Mouse (Mus musculus) right cerebral cortex, postnatal 36 days (tissue): ENCODE results near the gene Rdh9.
"Not testable (repeated sequence)": the region's sequence is repeated elsewhere in the genome, so short reads cannot be mapped to it uniquely, and the experiment has no call there.

Source experiments
- DNase-seq, 2 experiments: peaks; one replicate each; pipeline ENCODE4 v3.0.0; 2022; ENCODE audit warnings: low spot score in 2 of 2, mixed read lengths in 1 of 2

Gene Rdh9

DNA sequence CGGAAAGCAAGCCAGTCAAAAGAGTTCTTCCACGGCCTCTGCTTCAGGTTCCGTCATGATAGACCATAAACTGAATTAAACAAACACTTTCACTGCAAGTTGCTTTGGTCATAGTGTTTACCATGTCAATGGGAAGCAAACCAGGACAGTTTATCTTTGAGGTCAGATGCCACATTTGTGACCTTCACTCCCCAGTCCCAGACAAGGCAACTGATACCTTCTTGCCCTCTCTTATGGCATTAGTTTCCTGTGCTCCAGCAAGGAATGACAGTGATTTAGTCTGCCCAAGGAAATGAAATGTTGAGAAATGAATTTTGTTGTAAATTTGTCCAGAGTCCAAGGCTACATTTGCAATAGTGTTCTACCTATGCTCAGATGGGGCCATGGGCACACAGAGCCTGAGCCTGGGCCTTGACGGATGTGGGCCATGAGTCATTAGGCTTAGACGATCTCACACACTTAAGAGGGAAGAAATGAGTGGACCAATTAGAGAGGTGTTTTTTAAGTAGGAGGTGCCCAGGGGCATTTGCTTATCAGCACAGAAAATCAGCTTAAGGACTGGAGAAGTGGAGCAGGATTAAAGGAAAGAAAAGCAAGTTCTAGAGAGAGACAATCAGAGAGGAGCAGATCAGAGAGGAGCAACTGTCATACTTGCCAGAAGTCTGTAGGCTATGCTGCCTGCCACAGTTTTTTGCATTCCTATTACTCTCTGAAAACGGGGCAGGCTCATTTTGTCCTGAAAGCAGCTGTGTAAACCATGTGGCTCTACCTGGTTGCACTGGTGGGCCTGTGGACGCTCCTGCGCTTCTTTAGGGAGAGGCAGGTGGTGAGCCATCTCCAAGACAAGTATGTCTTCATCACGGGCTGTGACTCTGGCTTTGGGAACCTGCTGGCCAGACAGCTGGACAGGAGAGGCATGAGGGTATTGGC is 16.7 kb upstream of the Rdh9 start, which contains the start of the genes Rdh1 and Rdh16f1:
Gene Rdh1, plus strand, starts transcription at position 541 of the 930 bp plus-strand sequence.
Gene Rdh16f1, plus strand, starts transcription at position 607 of the 930 bp plus-strand sequence.
- DNase-seq, result no peak

GRCm38 (mm10) chr10:127762926-127763325 is 13.3 kb upstream of the Rdh9 start:
- not testable (repeated sequence) for DNase-seq

- DNase-seq, result no peak
These were observed 12.1 kb upstream of the Rdh9 start for GRCm38 (mm10) chr10:127763914-127764680.

DNA sequence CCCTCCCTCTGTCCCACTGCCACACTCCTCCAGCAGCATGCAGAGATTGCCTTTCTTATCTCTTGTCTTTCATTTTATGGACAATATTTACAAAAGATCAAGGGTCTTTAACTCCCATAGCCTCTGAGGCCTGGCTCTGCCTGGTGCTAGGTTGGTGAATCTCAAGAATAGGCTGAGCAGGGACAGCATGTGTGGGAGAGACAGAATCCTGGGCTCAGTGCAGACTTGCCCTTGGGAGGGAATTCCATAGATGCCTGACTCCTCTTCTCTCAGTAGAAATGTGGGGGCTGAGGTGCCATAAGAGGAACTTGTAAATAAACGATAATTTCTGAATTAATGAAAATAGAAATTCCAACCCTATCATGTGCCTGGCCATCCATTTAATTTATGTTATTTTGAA is 9.6 kb upstream of the Rdh9 start:
- no peak for DNase-seq

- DNase-seq, result not testable (repeated sequence)
These were observed 6.1 kb downstream of the Rdh9 start for GRCm38 (mm10) chr10:127782321-127782720.

DNA sequence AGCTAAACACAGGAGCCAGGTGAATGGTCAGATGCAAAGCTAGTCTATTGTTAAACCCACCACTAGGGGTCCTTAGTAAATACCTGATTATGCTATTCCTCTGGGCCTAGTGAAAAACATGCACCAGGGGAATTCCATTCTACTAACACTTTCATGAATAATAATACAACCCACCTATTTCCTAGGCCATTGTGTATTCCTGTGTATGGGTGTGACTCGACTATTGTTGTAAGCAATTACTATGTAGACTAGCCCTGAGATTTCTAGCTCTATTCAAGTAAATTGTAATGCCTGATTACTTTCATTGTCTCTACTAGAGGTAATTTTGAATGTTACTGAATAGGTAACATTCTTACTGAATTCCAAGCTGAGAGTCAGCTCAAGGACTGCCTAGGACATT is 9.2 kb downstream of the Rdh9 start:
- DNase-seq, result not testable (repeated sequence)

DNA sequence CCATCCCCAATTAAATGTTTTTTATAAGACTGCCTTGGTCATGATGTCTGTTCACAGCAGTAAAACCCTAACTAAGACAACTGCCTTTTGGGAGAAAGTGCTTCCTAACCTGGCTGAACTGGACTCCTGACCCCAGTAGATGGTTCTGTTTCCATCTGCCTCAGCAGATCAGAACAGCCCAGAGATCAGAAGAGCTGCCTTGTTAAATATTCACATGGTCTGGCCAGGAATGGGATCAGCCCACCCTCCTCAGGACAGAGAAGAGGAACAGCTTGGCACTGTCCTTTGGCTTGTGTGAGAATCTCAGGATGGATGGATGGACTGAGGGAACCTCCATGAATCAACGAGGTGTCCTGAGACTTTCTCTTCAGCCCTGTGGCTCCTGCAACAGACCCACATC is 23.1 kb downstream of the Rdh9 start:
- no peak for DNase-seq

DNA sequence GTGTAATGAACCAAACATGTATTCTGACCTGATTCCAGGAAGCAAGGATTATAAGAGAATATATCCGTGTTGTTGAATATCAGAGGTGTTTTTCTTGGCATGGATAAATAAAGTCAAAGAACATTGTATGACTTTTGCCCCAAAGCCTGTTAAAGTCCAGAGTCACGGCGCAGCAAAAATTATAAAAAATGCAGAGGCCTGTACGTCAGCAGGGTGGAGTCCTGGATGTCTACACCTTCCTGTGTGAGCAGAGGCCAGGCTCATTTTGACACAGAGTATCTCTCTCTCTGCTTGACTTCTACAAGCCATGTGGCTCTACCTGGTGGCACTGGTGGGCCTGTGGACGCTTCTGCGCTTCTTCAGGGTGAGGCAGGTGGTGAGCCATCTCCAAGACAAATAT is 24.7 kb downstream of the Rdh9 start, which contains the start of gene Rdh16:
Gene Rdh16, plus strand, starts transcription at position 262 of the 400 bp plus-strand sequence.
- no peak for DNase-seq

GRCm38 (mm10) chr10:127801612-127802011 is 25.4 kb downstream of the Rdh9 start:
- no peak for DNase-seq

- DNase-seq, result no peak
These were observed 26.1 kb downstream of the Rdh9 start for GRCm38 (mm10) chr10:127802236-127802635.

- DNase-seq, result no peak
These were observed 28.2 kb downstream of the Rdh9 start for GRCm38 (mm10) chr10:127804416-127804815.

DNA sequence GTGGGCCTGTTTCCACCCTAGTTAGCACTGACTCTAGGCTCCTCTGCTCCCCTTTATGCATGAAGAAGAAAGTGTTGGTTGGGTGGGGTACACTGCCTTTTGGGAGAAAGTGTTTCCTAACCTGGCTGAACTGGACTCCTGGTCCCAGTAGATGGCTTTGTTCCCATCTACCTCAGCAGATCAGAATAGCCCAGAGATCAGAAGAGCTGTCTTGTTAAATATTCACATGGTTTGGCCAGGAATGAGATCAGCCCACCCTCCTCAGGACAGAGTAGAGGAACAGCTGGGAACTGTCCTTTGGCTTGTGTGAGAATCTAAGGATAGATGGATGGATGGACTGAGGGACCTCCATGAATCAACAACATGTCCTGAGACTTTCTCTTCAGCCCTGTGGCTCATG is 39.7 kb downstream of the Rdh9 start:
- no peak for DNase-seq

- not testable (repeated sequence) for DNase-seq
These were observed 41.2 kb downstream of the Rdh9 start for GRCm38 (mm10) chr10:127817268-127817910.

DNA sequence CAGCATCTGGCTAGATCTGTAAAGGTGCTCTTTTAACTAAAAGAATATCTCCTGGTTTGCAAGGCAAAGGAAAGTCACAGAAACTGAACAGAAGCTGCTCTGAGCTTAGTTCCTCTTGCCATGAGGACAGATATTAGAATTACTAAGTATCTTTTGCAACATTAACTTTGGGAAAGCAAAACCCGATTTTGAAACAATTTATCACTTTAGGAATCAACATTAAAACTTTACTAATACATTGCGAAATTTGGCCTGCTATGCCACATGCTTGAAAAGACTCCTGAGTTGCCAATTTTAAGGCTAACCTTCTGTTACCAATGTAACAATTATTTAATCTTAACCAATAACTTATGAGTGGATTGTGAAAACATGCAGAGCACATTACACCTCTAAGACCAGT is 45.6 kb downstream of the Rdh9 start:
- not testable (repeated sequence) for DNase-seq

DNA sequence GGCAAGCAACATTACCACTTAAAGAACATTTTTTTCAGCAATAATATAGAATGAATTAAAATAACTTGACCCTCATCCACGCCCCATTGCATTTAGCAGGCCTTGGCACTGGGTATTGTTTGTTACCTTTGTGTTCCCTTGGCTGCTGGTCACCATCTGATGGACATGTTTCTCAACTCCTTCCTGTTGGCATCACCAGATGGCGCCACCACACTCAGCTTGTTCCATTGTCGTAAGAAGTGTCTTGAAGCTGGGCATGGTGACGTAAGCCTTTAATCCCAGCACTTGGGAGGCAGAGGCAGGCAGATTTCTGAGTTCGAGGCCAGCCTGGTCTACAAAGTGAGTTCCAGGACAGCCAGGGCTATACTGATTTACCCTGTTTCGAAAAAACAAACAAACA is 49.2 kb downstream of the Rdh9 start:
- no peak for DNase-seq

DNA sequence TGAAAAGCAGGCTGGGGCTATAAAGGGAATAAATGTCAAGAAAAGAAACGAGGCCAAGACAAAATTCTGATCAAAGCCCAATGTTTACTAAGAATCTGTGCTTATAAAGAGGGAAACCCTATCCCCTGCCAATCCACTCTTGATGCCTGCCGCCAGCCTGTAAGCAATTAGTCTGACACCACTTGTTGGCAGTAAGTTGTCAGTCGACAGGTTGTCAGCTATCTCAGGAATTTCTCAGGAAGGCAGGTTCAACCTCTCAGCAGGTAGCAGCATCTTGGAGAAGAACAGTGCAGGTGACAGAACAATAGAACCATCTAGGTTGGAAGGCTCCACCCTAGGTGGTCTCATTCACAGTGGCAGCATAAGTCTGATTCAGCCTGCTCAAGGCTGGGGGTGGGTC is 52.9 kb downstream of the Rdh9 start:
- no peak for DNase-seq

DNA sequence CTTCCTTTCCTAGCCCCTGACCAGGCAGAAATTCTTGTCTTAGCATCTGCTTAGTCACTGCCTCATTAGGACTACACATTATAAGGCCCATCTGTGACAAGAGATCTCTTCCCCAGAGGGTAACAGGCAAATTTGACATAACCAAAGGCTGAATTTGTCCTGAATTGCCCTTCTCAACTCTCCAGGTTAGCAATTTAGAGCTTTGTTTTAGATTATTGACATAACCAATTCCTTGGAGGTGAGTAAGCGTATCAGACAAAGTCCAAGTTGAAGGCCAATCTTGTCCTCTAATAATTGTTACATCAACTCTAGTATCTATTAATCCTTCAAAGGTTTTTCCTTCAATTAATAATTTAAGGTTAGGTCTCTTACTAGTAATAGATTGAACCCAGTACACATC is 58.0 kb downstream of the Rdh9 start:
- not testable (repeated sequence) for DNase-seq

DNA sequence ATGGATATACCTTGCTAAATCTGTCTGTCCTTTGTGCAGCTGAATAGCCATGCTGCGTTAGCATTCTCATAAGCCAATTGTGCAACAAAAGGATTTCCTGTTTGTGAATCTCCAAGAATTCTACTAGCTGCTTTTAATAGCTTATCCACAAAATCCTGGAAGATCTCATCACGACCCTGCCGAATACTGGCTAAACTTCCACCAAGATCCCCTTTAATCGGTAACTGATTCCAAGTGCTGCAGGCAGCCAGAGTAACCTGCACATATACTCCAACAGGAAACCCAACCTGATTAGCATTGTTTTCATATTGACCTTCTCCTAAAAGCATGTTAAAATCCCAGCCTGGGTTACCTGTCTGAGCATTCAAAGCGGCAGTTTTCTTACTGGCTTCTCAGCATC is 59.1 kb downstream of the Rdh9 start:
- DNase-seq, result no peak

- not testable (repeated sequence) for DNase-seq
These were observed 61.6 kb downstream of the Rdh9 start for GRCm38 (mm10) chr10:127837793-127838192.

GRCm38 (mm10) chr10:127838539-127838938 is 62.4 kb downstream of the Rdh9 start:
- DNase-seq, result peak in 1 of 2 experiments; percentile 5

- DNase-seq, result no peak
These were observed 64.6 kb downstream of the Rdh9 start for GRCm38 (mm10) chr10:127840776-127841175.
